Mouse (Mus musculus): ENCODE results near the gene Egfem1. TPM values are rescaled to one million over a fixed set of nuclear protein-coding genes. Genes with fewer than 3 reads are reported as not detected.

The Egfem1 gene
- total and polyA plus RNA-seq, 2 experiments from 2014 or later = 0.23 TPM; not detected in 1

- WGBS = 72% methylated on average over 2 of the region's 2 CpGs
- Histone ChIP-seq H3K36me3 (replicated peaks; ENCODE audit: control insufficient read depth, insufficient read depth, low read length) (no peaks in the 10 kb centered on the region), H3K9ac (replicated peaks; ENCODE audit: low read depth, low read length) (no peak overlapping the region), H3K4me2 (ENCODE audit: low read depth, low read length) (no peak overlapping the region), H3K9me3 (replicated peaks; ENCODE audit: control insufficient read depth, low read length) (no peaks in the 10 kb centered on the region), H3K4me1 (ENCODE audit: control insufficient read depth, insufficient read depth) (no peaks in the 10 kb centered on the region), H3K27me3 (ENCODE audit: control insufficient read depth, insufficient read depth, low read length) (no peaks in the 10 kb centered on the region), H3K27ac (ENCODE audit: low read depth) (no peak overlapping the region), H3K4me3 (ENCODE audit: low read depth, low read length) (no peak overlapping the region)
- DNase-seq (ENCODE audit: low spot score) = no peak
- TF ChIP-seq CTCF (IDR thresholded peaks at IDR 0.05; ENCODE audit: low read depth) (no peak), EP300 (IDR thresholded peaks at IDR 0.05; ENCODE audit: low read depth) (no peak)
- ATAC-seq (ENCODE audit: insufficient read depth, low read depth) = no peak
Observed at GRCm38 (mm10) chr3:29666796-29667195, 585.0 kb downstream of the Egfem1 start.

GRCm38 (mm10) chr3:29689367-29690285 lies 607.8 kb downstream of the Egfem1 start:
- WGBS = 83% methylated on average over 8 of the region's 8 CpGs
- ATAC-seq (ENCODE audit: insufficient read depth, low read depth) (no peak), DNase-seq (ENCODE audit: low spot score) (no peak)
- no peaks in the 10 kb centered on the region for H3K9me3 ChIP-seq (replicated peaks; ENCODE audit: control insufficient read depth, low read length)
- no peak overlapping the region for H3K9ac ChIP-seq (replicated peaks; ENCODE audit: low read depth, low read length)
- H3K27me3 ChIP-seq (ENCODE audit: control insufficient read depth, insufficient read depth, low read length) = no peaks in the 10 kb centered on the region
- H3K4me1 ChIP-seq (ENCODE audit: control insufficient read depth, insufficient read depth) = no peaks in the 10 kb centered on the region
- H3K4me2 ChIP-seq (ENCODE audit: low read depth, low read length) = no peak overlapping the region
- no peak overlapping the region for H3K4me3 ChIP-seq (ENCODE audit: low read depth, low read length)
- TF ChIP-seq EP300 (IDR thresholded peaks at IDR 0.05; ENCODE audit: low read depth) (no peak), CTCF (IDR thresholded peaks at IDR 0.05; ENCODE audit: low read depth) (no peak)
- no peak overlapping the region for H3K27ac ChIP-seq (ENCODE audit: low read depth)
- H3K36me3 ChIP-seq (replicated peaks; ENCODE audit: control insufficient read depth, insufficient read depth, low read length) = no peaks in the 10 kb centered on the region

GRCm38 (mm10) chr3:29701126-29701525 lies 619.3 kb downstream of the Egfem1 start:
- no peaks in the 10 kb centered on the region for H3K36me3 ChIP-seq (replicated peaks; ENCODE audit: control insufficient read depth, insufficient read depth, low read length)
- no peak for DNase-seq (ENCODE audit: low spot score)
- TF ChIP-seq EP300 (IDR thresholded peaks at IDR 0.05; ENCODE audit: low read depth) (no peak), CTCF (IDR thresholded peaks at IDR 0.05; ENCODE audit: low read depth) (no peak)
- no peaks in the 10 kb centered on the region for H3K9me3 ChIP-seq (replicated peaks; ENCODE audit: control insufficient read depth, low read length)
- H3K4me3 ChIP-seq (ENCODE audit: low read depth, low read length) = no peak overlapping the region
- no peak overlapping the region for H3K9ac ChIP-seq (replicated peaks; ENCODE audit: low read depth, low read length)
- no peak overlapping the region for H3K27ac ChIP-seq (ENCODE audit: low read depth)
- no peak overlapping the region for H3K4me2 ChIP-seq (ENCODE audit: low read depth, low read length)
- WGBS = 46% methylated on average over 2 of the region's 2 CpGs
- H3K4me1 ChIP-seq (ENCODE audit: control insufficient read depth, insufficient read depth) = no peaks in the 10 kb centered on the region
- no peak for ATAC-seq (ENCODE audit: insufficient read depth, low read depth)
- H3K27me3 ChIP-seq (ENCODE audit: control insufficient read depth, insufficient read depth, low read length) = no peaks in the 10 kb centered on the region

- no peak overlapping the region for H3K9ac ChIP-seq (replicated peaks; ENCODE audit: low read depth, low read length)
- H3K4me2 ChIP-seq (ENCODE audit: low read depth, low read length) = no peak overlapping the region
- no peaks in the 10 kb centered on the region for H3K27me3 ChIP-seq (ENCODE audit: control insufficient read depth, insufficient read depth, low read length)
- DNase-seq (ENCODE audit: low spot score) (no peak), ATAC-seq (ENCODE audit: insufficient read depth, low read depth) (no peak)
- no peak overlapping the region for H3K27ac ChIP-seq (ENCODE audit: low read depth)
- H3K4me1 ChIP-seq (ENCODE audit: control insufficient read depth, insufficient read depth) = no peaks in the 10 kb centered on the region
- H3K4me3 ChIP-seq (ENCODE audit: low read depth, low read length) = no peak overlapping the region
- no peaks in the 10 kb centered on the region for H3K9me3 ChIP-seq (replicated peaks; ENCODE audit: control insufficient read depth, low read length)
- WGBS = 87% methylated on average over 2 of the region's 2 CpGs
- TF ChIP-seq EP300 (IDR thresholded peaks at IDR 0.05; ENCODE audit: low read depth) (no peak), CTCF (IDR thresholded peaks at IDR 0.05; ENCODE audit: low read depth) (no peak)
- H3K36me3 ChIP-seq (replicated peaks; ENCODE audit: control insufficient read depth, insufficient read depth, low read length) = no peaks in the 10 kb centered on the region
Observed at GRCm38 (mm10) chr3:29706816-29707215, 625.0 kb downstream of the Egfem1 start.

- WGBS = 82% methylated on average over 1 of the region's 1 CpGs
- H3K4me1 ChIP-seq (ENCODE audit: control insufficient read depth, insufficient read depth) = no peaks in the 10 kb centered on the region
Observed at GRCm38 (mm10) chr3:29707467-29707866, 625.6 kb downstream of the Egfem1 start.

More at GRCm38 (mm10) chr3:29707467-29707866, 625.6 kb downstream of the Egfem1 start:
- Histone ChIP-seq H3K9ac (replicated peaks; ENCODE audit: low read depth, low read length) (no peak overlapping the region), H3K36me3 (replicated peaks; ENCODE audit: control insufficient read depth, insufficient read depth, low read length) (no peaks in the 10 kb centered on the region), H3K4me3 (ENCODE audit: low read depth, low read length) (no peak overlapping the region), H3K27me3 (ENCODE audit: control insufficient read depth, insufficient read depth, low read length) (no peaks in the 10 kb centered on the region), H3K4me2 (ENCODE audit: low read depth, low read length) (no peak overlapping the region), H3K9me3 (replicated peaks; ENCODE audit: control insufficient read depth, low read length) (no peaks in the 10 kb centered on the region), H3K27ac (ENCODE audit: low read depth) (no peak overlapping the region)
- ATAC-seq (ENCODE audit: insufficient read depth, low read depth) = no peak
- no peak for DNase-seq (ENCODE audit: low spot score)
- no peak for TF ChIP-seq EP300 (IDR thresholded peaks at IDR 0.05; ENCODE audit: low read depth)
- TF ChIP-seq CTCF (IDR thresholded peaks at IDR 0.05; ENCODE audit: low read depth) = no peak
